Mouse (Mus musculus): Measurements from ENCODE around the gene Gm45844.
"Not testable (repeated sequence)": the region's sequence is repeated elsewhere in the genome, so short reads cannot be mapped to it uniquely, and the experiment has no call there.

DNA sequence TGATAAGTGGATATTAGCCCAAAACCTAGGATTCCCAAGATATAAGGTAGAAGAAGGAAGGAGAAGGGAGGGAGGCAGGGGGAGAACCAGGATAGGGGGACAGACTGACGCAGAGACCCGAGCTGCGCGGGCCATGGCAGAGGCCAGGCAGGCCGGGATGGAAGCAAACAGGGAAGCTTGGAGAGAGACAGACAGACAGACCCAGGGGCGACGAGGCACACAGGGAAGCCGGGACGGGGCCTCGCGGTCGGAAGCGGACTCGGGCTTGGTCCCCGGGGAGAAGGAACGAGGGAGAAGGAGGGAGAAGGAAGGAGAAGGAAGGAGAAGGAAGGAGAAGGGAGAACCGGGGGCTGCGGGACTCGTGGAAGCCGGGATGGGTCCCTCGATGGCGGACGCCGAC lies 533 bp downstream of the Gm45844 start:
- TF ChIP-seq CTCF, EP300 (IDR thresholded peaks at IDR 0.05; ENCODE audit: low read depth): not testable (repeated sequence)

All from liver, embryonic 14.5 days (tissue).